Mouse (Mus musculus) thymus, adult 2 months (tissue): ENCODE results near the gene Ankrd13d. TPM values are rescaled to one million over a fixed set of nuclear protein-coding genes. Genes with fewer than 3 reads are reported as not detected.
A peak's percentile ranks its signal among the peaks of the same experiment; 100 is the strongest.

Experiments
- DNase-seq: peaks from one replicate; pipeline ENCODE4 v3.0.0; 2021
- H3K27ac ChIP-seq: fragments of 200-500 bp; 2 replicates; pipeline ENCODE4 v1.5.1; 2012; ENCODE audit warnings: low read length, control low read depth; ENCODE audit not compliant: control insufficient read depth, insufficient read depth
- H3K27me3 ChIP-seq: fragments of 200-500 bp; 2 replicates; pipeline ENCODE4 v1.6.1; 2012; ENCODE audit warnings: mild to moderate bottlenecking, low read length, moderate library complexity, mixed read lengths; ENCODE audit not compliant: control insufficient read depth, insufficient read depth
- H3K36me3 ChIP-seq: fragments of 200-500 bp; 2 replicates; pipeline ENCODE4 v1.6.1; 2012; ENCODE audit warnings: mild to moderate bottlenecking, low read length, moderate library complexity; ENCODE audit not compliant: control insufficient read depth, insufficient read depth
- H3K4me1 ChIP-seq: fragments of 200-500 bp; replicated peaks from 2 replicates; pipeline ENCODE4 v1.6.1; 2012; ENCODE audit warnings: low read length; ENCODE audit not compliant: control insufficient read depth, insufficient read depth
- H3K4me3 ChIP-seq: fragments of 200-500 bp; 2 replicates; pipeline ENCODE4 v1.5.1; 2012; ENCODE audit warnings: mild to moderate bottlenecking, low read length, control low read depth, moderate library complexity; ENCODE audit not compliant: control insufficient read depth, insufficient read depth
- CTCF ChIP-seq: fragments of 200-500 bp; IDR thresholded peaks from 2 replicates; pipeline ENCODE4 v1.5.1; 2012; ENCODE audit warnings: mild to moderate bottlenecking, control low read depth, low read length, moderate library complexity, borderline replicate concordance; ENCODE audit not compliant: control insufficient read depth, poor library complexity, insufficient read depth; ENCODE audit errors: extremely low read depth
- POLR2A ChIP-seq: fragments of 200-500 bp; IDR thresholded peaks from 2 replicates; pipeline ENCODE4 v1.6.1; 2012; ENCODE audit warnings: mild to moderate bottlenecking, low read length, control low read depth, moderate library complexity; ENCODE audit not compliant: control insufficient read depth, poor library complexity, insufficient read depth; ENCODE audit errors: extremely low read depth
- WGBS: fragments of 180-500 bp; shearing (Covaris S2); methylation state at CpG from one replicate; pipeline ENCODE4 v1.1.7; 2018; 5-methylcytosine and 5-hydroxymethylcytosine counted together
- polyA plus RNA-seq: library from polyadenylated mRNA; depleted of rRNA; stranded (reverse); fragments of >200 nt; gene quantifications from 2 replicates; pipeline ENCODE4 v1.2.3, GENCODE M21; 2012

The Ankrd13d gene
- polyA plus RNA-seq, 1 experiment = 56.0 TPM

DNA sequence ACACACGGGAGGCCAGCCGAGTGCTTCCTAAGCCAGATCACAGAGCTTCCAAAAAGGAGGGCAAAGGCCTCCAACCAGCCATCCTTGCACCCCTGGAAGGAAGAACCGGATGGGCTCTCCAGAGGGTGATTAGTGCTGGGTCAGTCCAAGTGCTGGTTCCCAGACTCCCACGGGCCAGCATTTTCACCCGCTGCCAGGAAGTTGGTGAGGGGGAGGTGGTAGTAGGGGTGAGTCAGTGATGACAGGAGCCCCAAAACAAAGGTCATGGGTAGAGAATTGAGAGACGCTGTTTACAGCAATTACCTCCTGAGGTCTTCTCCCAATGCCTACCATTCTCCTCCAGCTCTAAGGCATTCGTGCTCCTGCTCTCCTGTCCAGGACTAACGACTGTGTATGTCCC, 52.5 kb downstream of the Ankrd13d start:
- Histone ChIP-seq H3K27ac (no peak overlapping the region), H3K4me1 (peaks cover 27% of the 10 kb centered on the region), H3K36me3 (no peaks in the 10 kb centered on the region), H3K4me3 (no peak overlapping the region), H3K27me3 (no peaks in the 10 kb centered on the region)
- 84% methylated on average over 8 of the region's 8 CpGs for WGBS
- TF ChIP-seq POLR2A = no peak
- no peak for TF ChIP-seq CTCF
- no peak for DNase-seq

DNA sequence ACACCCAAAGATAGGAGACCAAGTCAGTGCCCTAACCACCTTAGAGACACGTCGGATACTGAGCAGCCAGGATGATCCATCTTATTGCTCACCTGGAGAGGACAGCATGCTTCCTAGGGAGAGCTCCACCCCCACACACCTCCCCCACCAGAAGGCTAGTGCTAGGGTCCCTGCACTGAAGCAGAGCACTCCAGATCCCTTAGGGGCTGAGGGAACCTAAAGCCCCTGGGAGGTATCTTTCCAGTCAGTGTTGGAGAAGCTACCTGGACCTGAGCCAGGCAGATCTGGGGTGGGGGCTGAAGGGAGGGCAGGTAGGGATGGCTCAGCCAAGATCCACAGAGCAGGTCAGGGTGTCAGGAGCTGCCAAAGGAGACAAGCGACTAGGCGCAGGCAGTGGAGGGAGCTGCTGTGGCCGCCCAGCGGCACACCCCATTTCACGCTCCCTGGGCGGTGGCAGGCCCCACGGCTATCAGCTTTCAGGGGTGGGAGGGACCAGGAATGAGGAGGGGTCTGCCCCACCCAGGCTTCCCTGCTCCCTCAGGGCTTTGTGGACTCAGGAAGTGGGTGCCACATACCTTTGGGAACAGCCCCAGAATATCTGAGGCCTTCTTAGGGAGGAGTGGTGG, 53.4 kb downstream of the Ankrd13d start:
- Histone ChIP-seq H3K4me1 (peaks cover 27% of the 10 kb centered on the region), H3K27ac (no peak overlapping the region), H3K4me3 (no peak overlapping the region), H3K36me3 (no peaks in the 10 kb centered on the region), H3K27me3 (no peaks in the 10 kb centered on the region)
- WGBS = 96% methylated on average over 9 of the region's 9 CpGs
- TF ChIP-seq POLR2A (no peak), CTCF (no peak)
- no peak for DNase-seq

DNA sequence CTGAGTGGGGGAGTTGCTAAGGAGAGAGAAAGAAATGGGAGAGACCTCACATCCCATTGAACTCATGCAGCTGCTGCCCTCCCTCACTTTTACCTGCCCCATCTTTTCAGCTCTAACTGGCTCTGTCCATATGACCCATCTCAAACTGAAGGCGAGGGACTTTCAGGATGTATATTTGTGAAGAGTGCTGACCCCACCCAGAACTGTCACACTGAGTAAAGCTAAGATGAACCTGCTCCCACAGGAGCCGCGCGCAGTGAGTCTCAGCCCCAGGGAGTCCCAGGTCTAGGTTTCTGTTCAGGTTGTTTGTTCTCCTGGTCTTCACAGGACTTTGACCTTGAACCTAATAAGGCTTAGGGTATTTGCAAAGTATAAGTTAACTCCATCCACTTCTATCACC, 54.0 kb downstream of the Ankrd13d start:
- no peaks in the 10 kb centered on the region for H3K36me3 ChIP-seq
- H3K4me3 ChIP-seq = no peak overlapping the region
- H3K27ac ChIP-seq = no peak overlapping the region
- no peak for TF ChIP-seq CTCF
- TF ChIP-seq POLR2A = no peak
- H3K27me3 ChIP-seq = no peaks in the 10 kb centered on the region
- peaks cover 27% of the 10 kb centered on the region for H3K4me1 ChIP-seq
- WGBS = 93% methylated on average over 4 of the region's 4 CpGs
- no peak for DNase-seq

DNA sequence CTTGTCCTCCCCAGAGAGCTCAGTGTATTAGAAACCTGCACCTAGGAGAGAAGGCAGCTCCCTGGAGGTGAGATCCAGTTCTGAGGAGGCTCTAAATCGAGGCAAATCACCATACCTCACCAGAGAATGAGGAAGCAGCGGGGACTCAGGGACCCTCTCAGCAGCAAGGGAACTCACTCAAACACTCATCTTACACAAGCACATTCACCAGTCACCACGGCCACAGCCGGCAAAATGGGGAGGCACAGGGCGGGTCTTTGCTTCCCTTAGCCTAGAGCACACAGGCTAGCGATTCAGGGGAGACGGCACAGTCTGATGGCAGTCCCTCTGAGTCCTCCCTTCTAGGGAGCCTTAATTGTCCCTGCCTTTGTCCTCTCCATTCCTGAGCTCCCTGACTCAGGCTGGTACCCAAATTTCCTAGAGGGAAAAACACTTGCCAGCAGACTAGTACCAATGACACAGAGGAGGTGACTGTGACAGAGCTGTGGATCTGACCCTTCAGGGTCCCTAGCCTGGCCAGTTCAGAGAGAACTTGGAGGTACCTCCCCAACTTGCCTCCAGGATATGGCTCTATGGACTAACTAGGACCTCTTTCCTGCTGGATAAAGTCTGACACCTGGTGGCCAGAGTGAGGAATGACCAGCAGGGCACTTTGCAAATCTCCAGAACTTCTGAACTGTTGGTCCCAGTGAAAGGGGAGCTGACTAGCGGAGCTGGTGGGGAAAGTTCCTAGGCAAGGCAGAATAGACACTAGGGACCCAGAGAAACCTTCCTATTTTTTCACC, 54.9 kb downstream of the Ankrd13d start:
- peak; percentile 74 for DNase-seq
- Histone ChIP-seq H3K36me3 (no peaks in the 10 kb centered on the region), H3K4me1 (peaks cover 27% of the 10 kb centered on the region), H3K27ac (peak overlapping the region; percentile 8; the same call in 1 of the 2 replicates), H3K4me3 (no peak overlapping the region), H3K27me3 (no peaks in the 10 kb centered on the region)
- TF ChIP-seq POLR2A (no peak), CTCF (no peak)
- 12% methylated on average over 8 of the region's 8 CpGs for WGBS

DNA sequence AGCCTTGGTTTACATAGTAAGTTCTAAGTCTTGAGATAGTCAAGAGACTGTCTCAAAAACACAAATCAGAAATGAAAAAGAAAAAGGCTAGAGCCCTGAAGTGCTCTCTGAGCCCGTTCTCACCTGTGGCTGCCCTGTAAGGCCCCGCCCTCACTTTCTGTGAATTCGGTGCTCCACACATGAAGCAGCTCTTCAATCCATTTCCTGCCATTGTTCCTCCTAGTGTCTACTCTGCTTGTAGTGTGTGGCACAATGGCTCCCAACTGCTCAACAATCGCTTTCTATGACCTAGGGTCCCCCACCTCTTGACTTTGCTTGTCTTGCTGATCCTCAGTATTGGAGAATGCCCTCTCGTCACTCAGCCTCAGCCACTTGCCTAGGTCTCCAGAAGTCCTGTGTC, 55.5 kb downstream of the Ankrd13d start:
- no peaks in the 10 kb centered on the region for H3K27me3 ChIP-seq
- no peak for DNase-seq
- peaks cover 27% of the 10 kb centered on the region for H3K4me1 ChIP-seq
- no peaks in the 10 kb centered on the region for H3K36me3 ChIP-seq
- no peak for TF ChIP-seq POLR2A
- no peak for TF ChIP-seq CTCF
- peak overlapping the region; percentile 8; the same call in 1 of the 2 replicates for H3K27ac ChIP-seq
- WGBS = 40% methylated on average over 5 of the region's 5 CpGs
- no peak overlapping the region for H3K4me3 ChIP-seq

DNA sequence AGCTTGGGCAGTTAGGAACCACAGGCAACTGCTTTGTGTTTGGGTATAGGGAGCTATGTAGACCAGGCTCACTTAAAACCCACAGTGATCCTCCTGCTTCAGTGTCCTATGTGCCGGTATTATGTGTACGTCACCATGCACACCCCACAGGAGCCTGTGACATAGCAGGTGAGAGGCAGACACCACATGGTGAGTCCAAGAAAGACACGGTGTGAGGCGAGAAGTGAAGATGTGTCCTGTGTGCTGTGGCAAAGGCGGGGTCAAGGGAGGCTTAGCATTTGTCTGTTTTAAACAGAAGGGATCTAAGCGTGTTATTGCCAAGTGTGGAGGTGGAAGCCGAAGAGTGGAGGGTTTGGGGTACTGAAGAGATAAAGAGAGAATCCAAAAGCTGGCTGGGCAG, 56.2 kb downstream of the Ankrd13d start:
- Histone ChIP-seq H3K27me3 (no peaks in the 10 kb centered on the region), H3K4me1 (peaks cover 30% of the 10 kb centered on the region), H3K27ac (no peak overlapping the region), H3K36me3 (no peaks in the 10 kb centered on the region), H3K4me3 (no peak overlapping the region)
- no peak for DNase-seq
- 44% methylated on average over 7 of the region's 7 CpGs for WGBS
- no peak for TF ChIP-seq CTCF

DNA sequence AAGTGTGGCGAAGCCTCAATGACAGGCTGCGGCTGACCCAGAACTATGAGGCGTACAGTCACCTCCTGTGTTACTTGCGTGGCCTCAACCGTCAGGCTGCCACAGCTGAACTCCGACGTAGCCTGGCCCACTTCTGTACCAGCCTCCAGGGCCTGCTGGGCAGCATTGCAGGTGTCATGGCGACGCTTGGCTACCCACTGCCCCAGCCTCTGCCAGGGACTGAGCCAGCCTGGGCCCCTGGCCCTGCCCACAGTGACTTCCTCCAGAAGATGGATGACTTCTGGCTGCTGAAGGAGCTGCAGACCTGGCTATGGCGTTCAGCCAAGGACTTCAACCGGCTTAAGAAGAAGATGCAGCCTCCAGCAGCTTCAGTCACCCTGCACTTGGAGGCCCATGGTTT, 60.8 kb downstream of the Ankrd13d start:
- H3K27me3 ChIP-seq = no peaks in the 10 kb centered on the region
- H3K27ac ChIP-seq = no peak overlapping the region
- H3K36me3 ChIP-seq = no peaks in the 10 kb centered on the region
- TF ChIP-seq POLR2A (no peak), CTCF (no peak)
- DNase-seq = no peak
- peaks cover 48% of the 10 kb centered on the region for H3K4me1 ChIP-seq
- no peak overlapping the region for H3K4me3 ChIP-seq
- 33% methylated on average over 11 of the region's 11 CpGs for WGBS
